Mouse (Mus musculus): Measurements from ENCODE around the gene Gm5089.
"Not testable (repeated sequence)": the region's sequence is repeated elsewhere in the genome, so short reads cannot be mapped to it uniquely, and the experiment has no call there.

The Gm5089 gene

GRCm38 (mm10) chr14:122463080-122463691 lies 12.3 kb upstream of the Gm5089 start:
- peak; percentile 66 for DNase-seq

GRCm38 (mm10) chr14:122462689-122463079 lies 11.8 kb upstream of the Gm5089 start:
- peak; percentile 35 for DNase-seq

- DNase-seq = peak; percentile 24
These were observed 11.1 kb upstream of the Gm5089 start for GRCm38 (mm10) chr14:122461966-122462365.

GRCm38 (mm10) chr14:122461500-122461899 lies 10.6 kb upstream of the Gm5089 start:
- DNase-seq = peak; percentile 51

GRCm38 (mm10) chr14:122460226-122460625 lies 9.3 kb upstream of the Gm5089 start:
- no peak for DNase-seq

- no peak for DNase-seq
These were observed 8.9 kb upstream of the Gm5089 start for GRCm38 (mm10) chr14:122459776-122460175.

- DNase-seq = not testable (repeated sequence)
These were observed 8.4 kb upstream of the Gm5089 start for GRCm38 (mm10) chr14:122459332-122459731.

- no peak for DNase-seq
These were observed 4.6 kb upstream of the Gm5089 start for GRCm38 (mm10) chr14:122455562-122455958.

GRCm38 (mm10) chr14:122454901-122455561 lies 4.1 kb upstream of the Gm5089 start:
- no peak for DNase-seq

GRCm38 (mm10) chr14:122453996-122454738 lies 3.3 kb upstream of the Gm5089 start:
- peak; percentile 41 for DNase-seq

GRCm38 (mm10) chr14:122453388-122453995 lies 2.6 kb upstream of the Gm5089 start:
- DNase-seq = peak; percentile 76

- DNase-seq = peak; percentile 84
These were observed 1.9 kb upstream of the Gm5089 start for GRCm38 (mm10) chr14:122452701-122453387.

GRCm38 (mm10) chr14:122451551-122452145 lies 733 bp upstream of the Gm5089 start:
- peak; percentile 40 for DNase-seq

- DNase-seq = no peak
These were observed 1.1 kb downstream of the Gm5089 start for GRCm38 (mm10) chr14:122449601-122450495.

- no peak for DNase-seq
These were observed 14.1 kb downstream of the Gm5089 start for GRCm38 (mm10) chr14:122436850-122437249.

GRCm38 (mm10) chr14:122434039-122434438 lies 16.9 kb downstream of the Gm5089 start:
- no peak for DNase-seq

GRCm38 (mm10) chr14:122432558-122432957 lies 18.4 kb downstream of the Gm5089 start:
- no peak for DNase-seq

- no peak for DNase-seq
These were observed 23.3 kb downstream of the Gm5089 start for GRCm38 (mm10) chr14:122427654-122428053.

GRCm38 (mm10) chr14:122427204-122427560 lies 23.7 kb downstream of the Gm5089 start:
- DNase-seq = peak; percentile 69

- no peak for DNase-seq
These were observed 24.2 kb downstream of the Gm5089 start for GRCm38 (mm10) chr14:122426529-122427203.

GRCm38 (mm10) chr14:122424441-122424840 lies 26.5 kb downstream of the Gm5089 start:
- DNase-seq = no peak
